Mouse (Mus musculus): Measurements from ENCODE around the gene Aoc2. TPM values are rescaled to one million over a fixed set of nuclear protein-coding genes. Genes with fewer than 3 reads are reported as not detected.

The Aoc2 gene
- polyA plus RNA-seq, 1 experiment = 1.2 TPM

DNA sequence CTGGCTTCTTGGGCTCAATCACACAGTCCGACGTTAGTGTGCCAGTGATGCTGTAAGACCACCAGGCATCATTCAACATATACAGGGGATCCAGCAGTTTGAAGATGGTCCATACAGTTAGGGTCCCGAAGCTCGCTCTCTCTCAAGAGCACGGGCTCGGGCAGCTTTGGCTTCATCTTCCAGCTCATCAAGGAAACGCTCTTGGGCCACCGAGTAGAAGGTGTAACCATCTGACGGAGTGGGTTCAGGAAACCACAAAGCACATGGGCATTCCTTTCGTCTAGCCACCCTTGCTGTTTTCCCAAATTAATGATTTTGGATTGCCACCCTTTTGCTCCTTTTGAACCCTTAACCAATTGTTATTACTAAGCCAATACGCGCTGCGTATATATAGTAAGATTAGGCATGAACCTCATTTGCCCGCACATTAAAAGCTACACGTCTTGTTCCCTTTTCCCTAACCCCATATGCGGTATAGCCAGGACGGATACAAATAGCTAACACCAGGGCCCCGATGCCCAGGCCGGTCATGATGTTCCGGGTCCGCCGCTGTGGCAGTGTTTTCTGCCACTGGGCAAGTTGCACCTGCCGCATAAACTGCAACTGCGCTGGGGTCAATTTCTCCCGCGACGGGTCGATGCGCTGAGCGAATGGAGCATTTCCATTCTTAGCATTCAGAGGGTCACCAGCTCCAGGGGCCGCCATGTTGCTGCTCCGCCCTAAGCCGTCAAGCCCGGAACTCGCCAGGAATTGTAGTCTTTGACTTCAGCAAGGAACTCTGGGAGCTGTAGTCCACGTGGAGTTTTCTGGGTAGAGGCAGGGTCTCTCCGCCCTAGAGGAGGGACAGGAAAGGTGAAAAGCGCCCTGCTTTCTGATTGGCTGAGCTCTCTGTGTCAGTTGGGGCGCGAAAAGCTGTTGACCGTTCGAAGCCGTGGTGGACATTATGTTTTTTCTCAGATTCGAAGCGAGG, 46.4 kb upstream of the Aoc2 start, which contains the start of the genes Cntd1 and Coa3:
TSS of gene Cntd1 (plus strand) at position 790 of the 970 bp plus-strand sequence.
TSS of gene Coa3 (minus strand) at position 892 of the 970 bp plus-strand sequence.
- H3ac ChIP-seq (ENCODE audit: control insufficient read depth, insufficient read length) = peak within 1 kb of the TSS; percentile 3
- peak within 1 kb of the TSS; percentile 57 for H3K4me3 ChIP-seq
- TF ChIP-seq POLR2AphosphoS2 (IDR thresholded peaks at IDR 0.05; ENCODE audit: insufficient read length, low read depth) (peak; percentile 69), POLR2A (IDR thresholded peaks at IDR 0.05; ENCODE audit: insufficient read length, low read depth) (peak; percentile 79), E2F4 (IDR thresholded peaks at IDR 0.05; ENCODE audit: insufficient read depth) (no peak)
- H3K27me3 ChIP-seq (ENCODE audit: control insufficient read depth, insufficient read depth, insufficient read length) = no peaks in the 10 kb centered on the region
- H3K79me2 ChIP-seq (ENCODE audit: control insufficient read depth, insufficient read depth) = no peaks in the 10 kb centered on the region
- no peaks in the 10 kb centered on the region for H3K36me3 ChIP-seq (ENCODE audit: control insufficient read depth, insufficient read depth)
- peak within 1 kb of the TSS; percentile 96 for H3K4me2 ChIP-seq (ENCODE audit: low read depth)

- H3K79me2 ChIP-seq (ENCODE audit: control insufficient read depth, insufficient read depth) = no peaks in the 10 kb centered on the region
- no peak for TF ChIP-seq POLR2A (IDR thresholded peaks at IDR 0.05; ENCODE audit: insufficient read length, low read depth)
- TF ChIP-seq USF1 (IDR thresholded peaks at IDR 0.05; ENCODE audit: low read depth) = no peak
- no peak for TF ChIP-seq TCF3 (IDR thresholded peaks at IDR 0.05; ENCODE audit: insufficient read length, low read depth)
- no peak for TF ChIP-seq MYOG (IDR thresholded peaks at IDR 0.05; ENCODE audit: control insufficient read depth in 1 of 3, insufficient read depth in 1 of 3, insufficient read length in 2 of 3, low read depth in 2 of 3)
- no peak for TF ChIP-seq REST (IDR thresholded peaks at IDR 0.05; ENCODE audit: insufficient read depth, insufficient read length)
- TF ChIP-seq SRF (IDR thresholded peaks at IDR 0.05; ENCODE audit: control insufficient read depth, insufficient read length, low read depth) = no peak
- no peak for TF ChIP-seq CEBPB (IDR thresholded peaks at IDR 0.05; ENCODE audit: insufficient read depth, poor library complexity, severe bottlenecking)
- no peak for TF ChIP-seq MAX (IDR thresholded peaks at IDR 0.05; ENCODE audit: low read depth)
- TF ChIP-seq MYOD1 (IDR thresholded peaks at IDR 0.05; ENCODE audit: control insufficient read depth in 1 of 3, insufficient read length in 2 of 3, low read depth in 2 of 3) = no peak
- TF ChIP-seq POLR2AphosphoS2 (IDR thresholded peaks at IDR 0.05; ENCODE audit: insufficient read length, low read depth) = no peak
- no peak for TF ChIP-seq TCF12 (IDR thresholded peaks at IDR 0.05; ENCODE audit: insufficient read depth, poor library complexity, severe bottlenecking)
- no peak for TF ChIP-seq E2F4 (IDR thresholded peaks at IDR 0.05; ENCODE audit: insufficient read depth)
- no peaks in the 10 kb centered on the region for H3K27me3 ChIP-seq (ENCODE audit: control insufficient read depth, insufficient read depth, insufficient read length)
Observed at GRCm38 (mm10) chr11:101279193-101279569, 45.7 kb upstream of the Aoc2 start.

DNA sequence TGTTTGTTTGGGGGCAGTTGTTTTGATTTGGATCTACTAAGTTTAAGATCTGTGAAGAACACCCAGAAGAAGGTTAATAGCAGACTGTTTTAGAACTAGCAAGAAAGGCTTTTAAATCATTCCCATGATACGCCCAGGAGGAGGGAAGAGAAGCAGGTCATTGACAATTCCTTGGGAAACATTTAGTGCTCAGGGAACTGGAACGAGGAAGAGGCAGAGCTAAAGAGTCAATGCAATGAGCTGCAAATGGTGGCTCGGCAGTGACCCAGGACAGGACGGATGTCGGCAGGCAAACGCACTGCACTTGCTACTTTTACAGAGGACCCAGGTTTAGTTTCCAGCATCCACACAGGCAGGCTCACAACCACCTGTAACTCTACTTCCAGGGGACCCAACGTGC, 44.0 kb upstream of the Aoc2 start:
- Histone ChIP-seq H3K4me2 (ENCODE audit: low read depth) (no peak overlapping the region), H3K36me3 (ENCODE audit: control insufficient read depth, insufficient read depth) (no peaks in the 10 kb centered on the region)

More at GRCm38 (mm10) chr11:101279193-101279569, 45.7 kb upstream of the Aoc2 start:
- H3K36me3 ChIP-seq (ENCODE audit: control insufficient read depth, insufficient read depth) = no peaks in the 10 kb centered on the region
- peak overlapping the region; percentile 57 for H3K4me3 ChIP-seq
- no peak overlapping the region for H3ac ChIP-seq (ENCODE audit: control insufficient read depth, insufficient read length)
- H3K4me2 ChIP-seq (ENCODE audit: low read depth) = peak overlapping the region; percentile 96

GRCm38 (mm10) chr11:101282896-101283295, 42.0 kb upstream of the Aoc2 start:
- Histone ChIP-seq H3K27me3 (ENCODE audit: control insufficient read depth, insufficient read depth, insufficient read length) (no peaks in the 10 kb centered on the region), H3K79me2 (ENCODE audit: control insufficient read depth, insufficient read depth) (no peaks in the 10 kb centered on the region), H3K36me3 (ENCODE audit: control insufficient read depth, insufficient read depth) (peaks cover 4% of the 10 kb centered on the region), H3K4me3 (no peak overlapping the region), H3K4me2 (ENCODE audit: low read depth) (no peak overlapping the region), H3ac (ENCODE audit: control insufficient read depth, insufficient read length) (no peak overlapping the region)
- no peak for TF ChIP-seq USF1 (IDR thresholded peaks at IDR 0.05; ENCODE audit: low read depth)
- no peak for TF ChIP-seq POLR2AphosphoS2 (IDR thresholded peaks at IDR 0.05; ENCODE audit: insufficient read length, low read depth)
- TF ChIP-seq E2F4 (IDR thresholded peaks at IDR 0.05; ENCODE audit: insufficient read depth) = no peak
- no peak for TF ChIP-seq TCF3 (IDR thresholded peaks at IDR 0.05; ENCODE audit: insufficient read length, low read depth)
- TF ChIP-seq CEBPB (IDR thresholded peaks at IDR 0.05; ENCODE audit: insufficient read depth, poor library complexity, severe bottlenecking) = no peak
- TF ChIP-seq MAX (IDR thresholded peaks at IDR 0.05; ENCODE audit: low read depth) = no peak
- TF ChIP-seq MYOD1 (IDR thresholded peaks at IDR 0.05; ENCODE audit: control insufficient read depth in 1 of 3, insufficient read length in 2 of 3, low read depth in 2 of 3) = no peak
- TF ChIP-seq REST (IDR thresholded peaks at IDR 0.05; ENCODE audit: insufficient read depth, insufficient read length) = no peak
- TF ChIP-seq MYOG (IDR thresholded peaks at IDR 0.05; ENCODE audit: control insufficient read depth in 1 of 3, insufficient read depth in 1 of 3, insufficient read length in 2 of 3, low read depth in 2 of 3) = no peak
- TF ChIP-seq POLR2A (IDR thresholded peaks at IDR 0.05; ENCODE audit: insufficient read length, low read depth) = no peak

More for the DNA sequence above, 44.0 kb upstream of the Aoc2 start:
- no peaks in the 10 kb centered on the region for H3K79me2 ChIP-seq (ENCODE audit: control insufficient read depth, insufficient read depth)
- H3K4me3 ChIP-seq = no peak overlapping the region
- no peaks in the 10 kb centered on the region for H3K27me3 ChIP-seq (ENCODE audit: control insufficient read depth, insufficient read depth, insufficient read length)
- no peak overlapping the region for H3ac ChIP-seq (ENCODE audit: control insufficient read depth, insufficient read length)
- TF ChIP-seq MYOG (IDR thresholded peaks at IDR 0.05; ENCODE audit: control insufficient read depth in 1 of 3, insufficient read depth in 1 of 3, insufficient read length in 2 of 3, low read depth in 2 of 3) = no peak
- no peak for TF ChIP-seq POLR2AphosphoS2 (IDR thresholded peaks at IDR 0.05; ENCODE audit: insufficient read length, low read depth)
- no peak for TF ChIP-seq CEBPB (IDR thresholded peaks at IDR 0.05; ENCODE audit: insufficient read depth, poor library complexity, severe bottlenecking)
- TF ChIP-seq MAX (IDR thresholded peaks at IDR 0.05; ENCODE audit: low read depth) = no peak
- no peak for TF ChIP-seq TCF12 (IDR thresholded peaks at IDR 0.05; ENCODE audit: insufficient read depth, poor library complexity, severe bottlenecking)
- no peak for TF ChIP-seq POLR2A (IDR thresholded peaks at IDR 0.05; ENCODE audit: insufficient read length, low read depth)
- no peak for TF ChIP-seq REST (IDR thresholded peaks at IDR 0.05; ENCODE audit: insufficient read depth, insufficient read length)
- TF ChIP-seq MYOD1 (IDR thresholded peaks at IDR 0.05; ENCODE audit: control insufficient read depth in 1 of 3, insufficient read length in 2 of 3, low read depth in 2 of 3) = no peak
- no peak for TF ChIP-seq SRF (IDR thresholded peaks at IDR 0.05; ENCODE audit: control insufficient read depth, insufficient read length, low read depth)
- TF ChIP-seq USF1 (IDR thresholded peaks at IDR 0.05; ENCODE audit: low read depth) = no peak
- no peak for TF ChIP-seq TCF3 (IDR thresholded peaks at IDR 0.05; ENCODE audit: insufficient read length, low read depth)
- TF ChIP-seq E2F4 (IDR thresholded peaks at IDR 0.05; ENCODE audit: insufficient read depth) = no peak
